Comparison of ENCODE assay signal across 8 mouse cellular contexts in the genomic region with DNA sequence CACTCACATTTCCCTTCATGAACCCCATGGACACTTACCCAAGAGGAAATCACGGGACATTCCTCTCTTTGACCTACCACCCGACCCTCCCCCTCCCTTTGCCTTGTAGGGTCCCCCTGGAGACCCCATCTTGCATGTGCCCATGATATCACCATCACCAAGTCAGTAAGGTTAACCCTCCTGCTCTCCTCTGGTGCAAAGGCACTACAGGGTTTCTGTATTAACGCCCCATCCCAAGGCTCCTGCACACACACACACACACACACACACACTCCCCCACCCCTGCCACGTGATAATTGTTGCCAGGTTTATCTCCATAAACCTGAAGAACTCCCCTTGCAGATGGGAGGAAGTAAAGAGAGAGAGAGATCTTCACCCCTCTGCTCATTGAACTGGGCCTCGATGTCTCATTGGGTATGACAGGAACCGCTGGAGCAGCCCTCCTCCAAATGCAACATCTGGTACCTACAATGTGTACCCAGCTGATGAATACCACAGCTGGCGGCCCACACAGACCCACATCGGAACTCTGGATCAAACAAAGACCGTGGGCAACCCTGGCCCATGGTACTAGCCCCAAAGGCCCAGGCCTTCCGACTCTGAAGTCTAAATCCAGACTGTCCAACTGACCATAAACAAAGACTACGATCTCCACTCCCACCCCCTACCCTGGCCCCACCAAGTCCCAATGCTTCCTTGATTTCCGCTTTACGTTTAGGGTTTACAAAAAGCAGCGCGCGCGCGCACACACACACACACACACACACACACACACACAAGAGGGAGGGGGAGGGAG. TPM values are rescaled to one million over a fixed set of nuclear protein-coding genes. Genes with fewer than 3 reads are reported as not detected.
DNase-seq lines count a peak whose midpoint lies in the region; ATAC-seq and TF ChIP-seq lines count a peak whose summit lies in the region.

No protein-coding gene starts in this region.

- peak overlapping the region; percentile 43 for H3K4me2 ChIP-seq in kidney, postnatal 0 days (ENCODE audit: low read length)
- peak overlapping the region; percentile 52 for H3K4me2 ChIP-seq in limb, embryonic 12.5 days
- peak overlapping the region; percentile 33 for H3K4me2 ChIP-seq in neural tube, embryonic 11.5 days (ENCODE audit: low read depth)

- peak; percentile 43 for DNase-seq in kidney, postnatal 0 days (ENCODE audit: low spot score)
- DNase-seq in kidney, adult 9 months = no peak
- DNase-seq in neural tube, embryonic 11.5 days (ENCODE audit: low spot score) = no peak
- no peak for DNase-seq in right cerebral cortex, postnatal 25 days
- DNase-seq in frontal cortex, postnatal 25 days (ENCODE audit: low spot score in 2 of 2) = no peak
- DNase-seq in urinary bladder, postnatal 10 days (ENCODE audit: low spot score) = no peak

- H3K36me3 ChIP-seq in kidney, postnatal 0 days (ENCODE audit: insufficient read depth, low read length) = no peaks in the 10 kb centered on the region
- H3K36me3 ChIP-seq in limb, embryonic 12.5 days = no peaks in the 10 kb centered on the region
- no peaks in the 10 kb centered on the region for H3K36me3 ChIP-seq in neural tube, embryonic 11.5 days (ENCODE audit: control insufficient read depth, insufficient read depth, low read length)

- H3K9me3 ChIP-seq in kidney, postnatal 0 days (replicated peaks; ENCODE audit: low read length) = no peaks in the 10 kb centered on the region
- H3K9me3 ChIP-seq in limb, embryonic 12.5 days = no peaks in the 10 kb centered on the region
- H3K9me3 ChIP-seq in neural tube, embryonic 11.5 days (ENCODE audit: control insufficient read depth, low read length) = no peaks in the 10 kb centered on the region

- no peak overlapping the region for H3K9ac ChIP-seq in kidney, postnatal 0 days (ENCODE audit: low read depth, low read length)
- H3K9ac ChIP-seq in limb, embryonic 12.5 days (replicated peaks) = peak overlapping the region; percentile 44
- H3K9ac ChIP-seq in neural tube, embryonic 11.5 days (ENCODE audit: low read length) = peak overlapping the region; percentile 20; the same call in 1 of the 2 replicates

- no peak for TF ChIP-seq CTCF in kidney, postnatal 0 days (IDR thresholded peaks at IDR 0.05; ENCODE audit: low read depth)

- no peak for ATAC-seq in kidney, postnatal 0 days (replicated peaks; ENCODE audit: low FRiP score, low read depth)
- ATAC-seq in erythroblast, adult 5-6 weeks (replicated peaks; ENCODE audit: low FRiP score, poor library complexity, severe bottlenecking) = peak; percentile 56; the same call in 1 of the 2 replicates
- ATAC-seq in limb, embryonic 12.5 days (ENCODE audit: insufficient number of reproducible peaks, insufficient read depth, low FRiP score, low TSS enrichment, low read depth) = peak; percentile 75
- ATAC-seq in neural tube, embryonic 11.5 days (ENCODE audit: insufficient read depth, low FRiP score, low TSS enrichment) = no peak

- WGBS in kidney, postnatal 0 days = 27% methylated on average over 18 of the region's 18 CpGs
- 45% methylated on average over 18 of the region's 18 CpGs for WGBS in limb, embryonic 12.5 days
- 44% methylated on average over 18 of the region's 18 CpGs for WGBS in neural tube, embryonic 11.5 days

- no peaks in the 10 kb centered on the region for H3K27me3 ChIP-seq in kidney, postnatal 0 days (ENCODE audit: insufficient read depth, low read length)
- no peaks in the 10 kb centered on the region for H3K27me3 ChIP-seq in limb, embryonic 12.5 days
- no peaks in the 10 kb centered on the region for H3K27me3 ChIP-seq in neural tube, embryonic 11.5 days (ENCODE audit: control insufficient read depth, insufficient read depth, low read length)

- peak overlapping the region; percentile 23 for H3K4me3 ChIP-seq in kidney, postnatal 0 days (replicated peaks; ENCODE audit: low read depth, low read length)
- H3K4me3 ChIP-seq in limb, embryonic 12.5 days (replicated peaks) = peak overlapping the region; percentile 30
- H3K4me3 ChIP-seq in neural tube, embryonic 11.5 days (ENCODE audit: low read depth, low read length) = no peak overlapping the region

- no peaks in the 10 kb centered on the region for H3K4me1 ChIP-seq in kidney, postnatal 0 days (replicated peaks; ENCODE audit: insufficient read depth, low read length)
- peaks cover 11% of the 10 kb centered on the region for H3K4me1 ChIP-seq in limb, embryonic 12.5 days (replicated peaks)
- no peaks in the 10 kb centered on the region for H3K4me1 ChIP-seq in neural tube, embryonic 11.5 days (ENCODE audit: control insufficient read depth, insufficient read depth, low read length)

- no peak overlapping the region for H3K27ac ChIP-seq in kidney, postnatal 0 days
- H3K27ac ChIP-seq in limb, embryonic 12.5 days = peak overlapping the region; percentile 85
- no peak overlapping the region for H3K27ac ChIP-seq in neural tube, embryonic 11.5 days (ENCODE audit: low read depth, low read length)

RNA-seq across cellular contexts. Expression of a gene that starts 17.0 kb away (rescaled TPM):
- 0.20 and 0.32 TPM in 2 replicates for polyA plus RNA-seq in kidney, postnatal 0 days (2015; fragmentation: Nextera tagmentation; extraction: Ambion mirVana)
- total RNA-seq in erythroblast, adult 5-6 weeks (2015; ENCODE audit: low replicate concordance) = 5.0 and 5.4 TPM in 2 replicates
- 5.7 and 8.1 TPM in 2 replicates for total RNA-seq in erythroblast, adult 5-6 weeks (2017; ENCODE audit: low replicate concordance)
- not detected in 2 replicates for polyA plus RNA-seq in limb, embryonic 12.5 days (2016; fragmentation: Nextera tagmentation; extraction: Ambion mirVana)
- polyA plus RNA-seq in neural tube, embryonic 11.5 days (2014; fragmentation: Nextera tagmentation; extraction: Ambion mirVana) = 0.18 and 0.25 TPM in 2 replicates

RNA-seq across cellular contexts. Expression of a gene that starts 18.2 kb away (rescaled TPM):
- 0.11 TPM in 1 of 2 replicates, not detected in the other for polyA plus RNA-seq in kidney, postnatal 0 days (2015; fragmentation: Nextera tagmentation; extraction: Ambion mirVana)
- total RNA-seq in erythroblast, adult 5-6 weeks (2015; ENCODE audit: low replicate concordance) = 13.4 and 26.1 TPM in 2 replicates
- 13.8 and 15.1 TPM in 2 replicates for total RNA-seq in erythroblast, adult 5-6 weeks (2017; ENCODE audit: low replicate concordance)
- polyA plus RNA-seq in limb, embryonic 12.5 days (2016; fragmentation: Nextera tagmentation; extraction: Ambion mirVana) = 0.10 and 0.58 TPM in 2 replicates
- 0.11 and 0.26 TPM in 2 replicates for polyA plus RNA-seq in neural tube, embryonic 11.5 days (2014; fragmentation: Nextera tagmentation; extraction: Ambion mirVana)

RNA-seq across cellular contexts. Expression of a gene that starts 33.6 kb away (rescaled TPM):
- 0.16 and 0.32 TPM in 2 replicates for polyA plus RNA-seq in kidney, postnatal 0 days (2015; fragmentation: Nextera tagmentation; extraction: Ambion mirVana)
- 47.6 and 61.3 TPM in 2 replicates for total RNA-seq in erythroblast, adult 5-6 weeks (2015; ENCODE audit: low replicate concordance)
- total RNA-seq in erythroblast, adult 5-6 weeks (2017; ENCODE audit: low replicate concordance) = 26.4 and 57.7 TPM in 2 replicates
- polyA plus RNA-seq in limb, embryonic 12.5 days (2016; fragmentation: Nextera tagmentation; extraction: Ambion mirVana) = not detected in 2 replicates
- polyA plus RNA-seq in neural tube, embryonic 11.5 days (2014; fragmentation: Nextera tagmentation; extraction: Ambion mirVana) = not detected in 2 replicates

RNA-seq across cellular contexts. Expression of a gene that starts 34.8 kb away (rescaled TPM):
- 0.24 and 0.28 TPM in 2 replicates for polyA plus RNA-seq in kidney, postnatal 0 days (2015; fragmentation: Nextera tagmentation; extraction: Ambion mirVana)
- 17.5 and 20.1 TPM in 2 replicates for total RNA-seq in erythroblast, adult 5-6 weeks (2015; ENCODE audit: low replicate concordance)
- total RNA-seq in erythroblast, adult 5-6 weeks (2017; ENCODE audit: low replicate concordance) = 7.0 and 7.2 TPM in 2 replicates
- polyA plus RNA-seq in limb, embryonic 12.5 days (2016; fragmentation: Nextera tagmentation; extraction: Ambion mirVana) = 0.10 TPM in 1 of 2 replicates, not detected in the other
- 0.08 TPM in 1 of 2 replicates, not detected in the other for polyA plus RNA-seq in neural tube, embryonic 11.5 days (2014; fragmentation: Nextera tagmentation; extraction: Ambion mirVana)

RNA-seq across cellular contexts. Expression of a gene that starts 48.6 kb away (rescaled TPM):
- 0.08 and 0.13 TPM in 2 replicates for polyA plus RNA-seq in kidney, postnatal 0 days (2015; fragmentation: Nextera tagmentation; extraction: Ambion mirVana)
- total RNA-seq in erythroblast, adult 5-6 weeks (2015; ENCODE audit: low replicate concordance) = 3.1 and 4.2 TPM in 2 replicates
- total RNA-seq in erythroblast, adult 5-6 weeks (2017; ENCODE audit: low replicate concordance) = 5.7 and 6.2 TPM in 2 replicates
- polyA plus RNA-seq in limb, embryonic 12.5 days (2016; fragmentation: Nextera tagmentation; extraction: Ambion mirVana) = 0.13 TPM in 1 of 2 replicates, not detected in the other
- polyA plus RNA-seq in neural tube, embryonic 11.5 days (2014; fragmentation: Nextera tagmentation; extraction: Ambion mirVana) = 0.07 TPM in 1 of 2 replicates, not detected in the other

Comparison
In these comparisons a context has a peak if more than half of its experiments do, and no peak if none do; other contexts are left out.
1. ATAC-seq: peak in erythroblast, adult 5-6 weeks (single experiment) and limb, embryonic 12.5 days (single experiment); none in kidney, postnatal 0 days (single experiment) and neural tube, embryonic 11.5 days (single experiment).
2. Peak in every context shown above with its lines, with median percentiles within 50 percentile points of each other: H3K4me2 ChIP-seq.